Mouse (Mus musculus): Measurements from ENCODE around the gene 4930449I24Rik. TPM values are rescaled to one million over a fixed set of nuclear protein-coding genes. Genes with fewer than 3 reads are reported as not detected.
"Not testable (repeated sequence)": the region's sequence is repeated elsewhere in the genome, so short reads cannot be mapped to it uniquely, and the experiment has no call there.

4930449I24Rik gene
- not detected in 2 replicates for polyA plus RNA-seq (2015; fragmentation: Nextera tagmentation; extraction: Ambion mirVana)

DNA sequence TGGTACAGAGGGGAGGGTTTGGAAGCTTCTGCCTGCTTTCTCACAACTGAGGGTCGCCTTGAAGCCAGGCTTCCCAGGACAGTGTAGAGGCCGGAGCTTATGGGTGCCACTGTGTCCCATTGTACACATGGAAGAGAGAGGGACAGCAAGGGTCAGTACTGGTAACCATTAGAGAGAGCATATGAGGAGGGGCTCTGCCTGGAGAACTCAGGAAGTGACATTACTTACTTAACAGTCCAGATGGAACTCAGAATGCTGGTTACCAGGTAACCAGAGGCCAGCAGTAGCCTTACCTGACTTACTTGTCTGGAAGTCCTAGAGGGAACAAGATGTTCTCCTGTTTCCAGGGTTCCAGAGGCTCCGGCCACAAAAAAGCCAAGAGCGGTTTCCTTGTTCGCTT, at the start of gene 4930449I24Rik:
Gene 4930449I24Rik (plus strand): TSS at position 301 of the 400 bp plus-strand sequence.
- H3K36me3 ChIP-seq (ENCODE audit: insufficient read depth, low read length); H3K27me3 ChIP-seq (ENCODE audit: insufficient read depth, low read length); H3K4me3 ChIP-seq (replicated peaks; ENCODE audit: low read depth, low read length); H3K9ac ChIP-seq (ENCODE audit: low read depth, low read length); H3K27ac ChIP-seq; DNase-seq (ENCODE audit: low spot score); H3K4me1 ChIP-seq (replicated peaks; ENCODE audit: insufficient read depth, low read length); H3K4me2 ChIP-seq (ENCODE audit: low read length); H3K9me3 ChIP-seq (replicated peaks; ENCODE audit: low read length); ATAC-seq (replicated peaks; ENCODE audit: low FRiP score, low read depth): not testable (repeated sequence)
- no CpG with 5 or more reads among the region's 5 CpGs for WGBS

DNA sequence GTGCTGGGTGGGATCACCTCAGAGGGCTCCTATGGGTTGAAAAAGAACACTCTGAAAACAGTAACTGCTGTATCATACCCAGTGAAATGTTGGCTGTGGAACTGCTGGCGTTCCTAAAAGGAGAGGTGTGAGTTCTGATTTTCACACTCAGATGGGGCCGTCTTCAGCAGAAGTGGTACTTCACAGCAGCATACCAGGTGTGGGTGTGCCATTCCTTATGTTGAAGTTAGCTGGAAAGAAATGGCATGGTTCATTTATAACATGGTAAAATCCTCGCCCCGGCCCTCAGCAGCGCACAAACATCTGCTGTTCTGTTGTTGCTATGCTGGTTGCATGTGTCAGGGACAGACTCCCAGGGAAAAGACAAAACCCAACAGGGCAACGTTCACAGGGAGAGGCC, 48.6 kb upstream of the 4930449I24Rik start:
- Histone ChIP-seq H3K36me3 (ENCODE audit: insufficient read depth, low read length) (no peaks in the 10 kb centered on the region), H3K4me1 (replicated peaks; ENCODE audit: insufficient read depth, low read length) (no peaks in the 10 kb centered on the region), H3K4me3 (replicated peaks; ENCODE audit: low read depth, low read length) (no peak overlapping the region), H3K4me2 (ENCODE audit: low read length) (no peak overlapping the region), H3K27ac (no peak overlapping the region), H3K27me3 (ENCODE audit: insufficient read depth, low read length) (no peaks in the 10 kb centered on the region), H3K9me3 (replicated peaks; ENCODE audit: low read length) (no peaks in the 10 kb centered on the region), H3K9ac (ENCODE audit: low read depth, low read length) (no peak overlapping the region)
- TF ChIP-seq CTCF (IDR thresholded peaks at IDR 0.05; ENCODE audit: low read depth): no peak
- no peak for ATAC-seq (replicated peaks; ENCODE audit: low FRiP score, low read depth)
- 89% methylated on average over 6 of the region's 6 CpGs for WGBS
- no peak for DNase-seq (ENCODE audit: low spot score)

DNA sequence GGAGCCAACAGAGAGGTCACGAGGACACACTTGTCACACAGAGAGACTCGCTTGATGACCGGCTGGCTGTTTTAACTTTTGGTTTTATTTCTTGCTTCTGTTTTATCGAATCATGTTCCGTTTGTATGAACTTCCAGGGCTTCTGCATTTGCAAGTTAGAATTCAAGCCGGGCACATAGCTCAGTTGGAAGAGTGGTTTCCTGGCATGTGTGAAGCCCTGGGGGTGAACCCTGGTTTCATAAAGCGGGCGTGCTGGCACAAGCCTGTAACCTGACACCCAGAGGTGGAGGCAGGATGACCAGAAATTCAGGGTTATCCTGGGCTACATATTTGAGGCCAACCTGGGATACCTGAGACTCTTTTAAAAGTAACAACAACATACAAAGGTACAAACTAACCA, 40.6 kb upstream of the 4930449I24Rik start:
- WGBS: 47% methylated on average over 8 of the region's 8 CpGs
- Histone ChIP-seq H3K9ac (ENCODE audit: low read depth, low read length) (no peak overlapping the region), H3K27me3 (ENCODE audit: insufficient read depth, low read length) (no peaks in the 10 kb centered on the region), H3K9me3 (replicated peaks; ENCODE audit: low read length) (no peaks in the 10 kb centered on the region), H3K4me3 (replicated peaks; ENCODE audit: low read depth, low read length) (no peak overlapping the region), H3K27ac (no peak overlapping the region), H3K4me1 (replicated peaks; ENCODE audit: insufficient read depth, low read length) (no peaks in the 10 kb centered on the region), H3K4me2 (ENCODE audit: low read length) (no peak overlapping the region), H3K36me3 (ENCODE audit: insufficient read depth, low read length) (no peaks in the 10 kb centered on the region)
- peak; percentile 12 for DNase-seq (ENCODE audit: low spot score)
- no peak for ATAC-seq (replicated peaks; ENCODE audit: low FRiP score, low read depth)
- TF ChIP-seq CTCF (IDR thresholded peaks at IDR 0.05; ENCODE audit: low read depth): no peak

DNA sequence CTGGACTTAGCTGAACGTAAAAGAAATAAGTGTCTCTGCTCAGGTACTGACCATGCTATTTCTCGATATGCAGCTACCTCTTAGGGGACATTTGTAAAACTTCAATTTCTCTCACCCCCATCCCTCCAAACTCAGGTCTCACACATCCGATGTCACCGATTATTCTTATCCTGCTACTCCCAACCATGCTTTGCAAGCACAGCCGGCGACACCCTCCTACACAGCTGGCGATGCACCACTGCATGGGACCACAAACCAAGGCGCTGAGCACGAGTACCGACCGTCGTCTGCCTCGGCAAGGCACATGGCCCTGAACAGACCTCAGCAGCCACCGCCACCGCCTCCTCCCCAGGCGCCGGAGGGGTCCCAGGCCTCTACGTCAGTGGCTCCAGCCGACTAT, 35.5 kb upstream of the 4930449I24Rik start:
- no peak overlapping the region for H3K9ac ChIP-seq (ENCODE audit: low read depth, low read length)
- DNase-seq (ENCODE audit: low spot score) (no peak), ATAC-seq (replicated peaks; ENCODE audit: low FRiP score, low read depth) (no peak)
- no peaks in the 10 kb centered on the region for H3K9me3 ChIP-seq (replicated peaks; ENCODE audit: low read length)
- no peaks in the 10 kb centered on the region for H3K4me1 ChIP-seq (replicated peaks; ENCODE audit: insufficient read depth, low read length)
- H3K4me2 ChIP-seq (ENCODE audit: low read length): no peak overlapping the region
- no peaks in the 10 kb centered on the region for H3K27me3 ChIP-seq (ENCODE audit: insufficient read depth, low read length)
- H3K36me3 ChIP-seq (ENCODE audit: insufficient read depth, low read length): no peaks in the 10 kb centered on the region
- H3K27ac ChIP-seq: no peak overlapping the region
- 81% methylated on average over 19 of the region's 19 CpGs for WGBS
- no peak overlapping the region for H3K4me3 ChIP-seq (replicated peaks; ENCODE audit: low read depth, low read length)
- no peak for TF ChIP-seq CTCF (IDR thresholded peaks at IDR 0.05; ENCODE audit: low read depth)

DNA sequence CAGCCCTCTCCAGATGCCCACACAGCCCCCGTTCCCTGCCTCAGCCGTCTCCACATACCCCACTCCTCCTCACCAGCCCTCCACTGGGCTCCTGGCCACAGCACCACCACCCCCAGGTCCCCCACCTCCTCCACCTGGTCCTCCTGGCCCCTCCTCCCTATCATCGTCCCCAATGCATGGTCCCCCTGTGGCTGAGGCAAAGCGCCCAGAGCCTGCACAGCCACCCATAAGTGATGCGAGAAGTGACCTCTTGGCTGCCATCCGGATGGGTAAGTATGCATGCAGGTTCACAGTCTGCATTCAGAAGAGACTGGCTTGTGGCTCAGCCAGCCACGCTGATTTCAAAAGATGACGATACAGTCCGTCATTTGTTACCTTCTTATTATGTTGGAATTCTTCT, 33.9 kb upstream of the 4930449I24Rik start:
- Histone ChIP-seq H3K27me3 (ENCODE audit: insufficient read depth, low read length) (no peaks in the 10 kb centered on the region), H3K4me3 (replicated peaks; ENCODE audit: low read depth, low read length) (no peak overlapping the region), H3K9me3 (replicated peaks; ENCODE audit: low read length) (no peaks in the 10 kb centered on the region), H3K4me1 (replicated peaks; ENCODE audit: insufficient read depth, low read length) (no peaks in the 10 kb centered on the region), H3K9ac (ENCODE audit: low read depth, low read length) (no peak overlapping the region), H3K27ac (no peak overlapping the region), H3K4me2 (ENCODE audit: low read length) (no peak overlapping the region), H3K36me3 (ENCODE audit: insufficient read depth, low read length) (no peaks in the 10 kb centered on the region)
- WGBS: 85% methylated on average over 9 of the region's 9 CpGs
- ATAC-seq (replicated peaks; ENCODE audit: low FRiP score, low read depth): no peak
- TF ChIP-seq CTCF (IDR thresholded peaks at IDR 0.05; ENCODE audit: low read depth): no peak
- DNase-seq (ENCODE audit: low spot score): no peak

DNA sequence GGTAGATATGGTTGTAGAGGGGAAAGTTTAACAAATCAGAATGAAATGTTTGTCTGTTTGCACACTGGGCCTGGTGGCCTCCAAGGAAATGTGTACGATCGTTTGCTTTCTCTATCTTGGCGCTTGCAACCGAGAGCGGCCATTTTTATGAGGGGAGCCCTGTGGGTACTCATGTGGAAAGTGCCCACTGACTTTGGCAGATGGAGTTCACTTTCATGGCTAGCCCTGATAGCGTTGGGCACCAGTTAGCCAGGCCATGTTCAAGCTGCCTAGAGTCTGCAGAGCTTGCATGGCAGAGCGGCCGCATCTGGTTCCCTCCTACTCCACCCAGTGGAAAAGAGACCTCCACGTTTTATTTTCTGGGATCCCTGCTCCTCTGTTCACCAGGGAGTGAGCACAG, 31.4 kb upstream of the 4930449I24Rik start:
- Histone ChIP-seq H3K9me3 (replicated peaks; ENCODE audit: low read length) (no peaks in the 10 kb centered on the region), H3K27me3 (ENCODE audit: insufficient read depth, low read length) (no peaks in the 10 kb centered on the region), H3K4me3 (replicated peaks; ENCODE audit: low read depth, low read length) (no peak overlapping the region), H3K4me1 (replicated peaks; ENCODE audit: insufficient read depth, low read length) (no peaks in the 10 kb centered on the region), H3K36me3 (ENCODE audit: insufficient read depth, low read length) (no peaks in the 10 kb centered on the region), H3K9ac (ENCODE audit: low read depth, low read length) (no peak overlapping the region), H3K27ac (no peak overlapping the region), H3K4me2 (ENCODE audit: low read length) (no peak overlapping the region)
- ATAC-seq (replicated peaks; ENCODE audit: low FRiP score, low read depth) (no peak), DNase-seq (ENCODE audit: low spot score) (no peak)
- WGBS: 82% methylated on average over 9 of the region's 9 CpGs
- TF ChIP-seq CTCF (IDR thresholded peaks at IDR 0.05; ENCODE audit: low read depth): no peak

DNA sequence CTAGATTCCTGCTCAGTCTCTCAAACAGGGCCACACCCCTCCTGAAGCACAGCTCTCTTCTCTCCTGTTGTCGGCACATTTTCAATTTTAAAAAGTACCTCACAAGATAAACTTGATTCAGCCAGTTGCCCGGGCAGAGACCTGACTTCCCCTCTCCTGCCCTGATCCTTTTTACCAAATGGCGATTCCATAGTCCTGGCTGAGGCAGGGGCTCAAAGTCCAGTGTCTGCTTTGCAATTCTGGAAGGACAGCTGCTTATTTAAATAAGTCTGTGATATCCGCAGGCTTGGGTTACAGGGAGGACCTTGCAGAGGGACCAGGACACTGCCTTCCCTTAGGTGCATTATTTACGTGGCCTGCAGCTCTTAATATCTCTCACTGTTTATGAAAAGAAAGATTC, 30.9 kb upstream of the 4930449I24Rik start:
- TF ChIP-seq CTCF (IDR thresholded peaks at IDR 0.05; ENCODE audit: low read depth): no peak
- H3K4me1 ChIP-seq (replicated peaks; ENCODE audit: insufficient read depth, low read length): no peaks in the 10 kb centered on the region
- DNase-seq (ENCODE audit: low spot score): no peak
- H3K27me3 ChIP-seq (ENCODE audit: insufficient read depth, low read length): no peaks in the 10 kb centered on the region
- no peaks in the 10 kb centered on the region for H3K36me3 ChIP-seq (ENCODE audit: insufficient read depth, low read length)
- WGBS: 66% methylated on average over 5 of the region's 5 CpGs
- no peak overlapping the region for H3K4me3 ChIP-seq (replicated peaks; ENCODE audit: low read depth, low read length)
- no peak overlapping the region for H3K9ac ChIP-seq (ENCODE audit: low read depth, low read length)
- no peak overlapping the region for H3K27ac ChIP-seq
- no peaks in the 10 kb centered on the region for H3K9me3 ChIP-seq (replicated peaks; ENCODE audit: low read length)
- no peak for ATAC-seq (replicated peaks; ENCODE audit: low FRiP score, low read depth)
- H3K4me2 ChIP-seq (ENCODE audit: low read length): no peak overlapping the region
